Comparison of ENCODE assay signal across 8 mouse cellular contexts in the genomic region with DNA sequence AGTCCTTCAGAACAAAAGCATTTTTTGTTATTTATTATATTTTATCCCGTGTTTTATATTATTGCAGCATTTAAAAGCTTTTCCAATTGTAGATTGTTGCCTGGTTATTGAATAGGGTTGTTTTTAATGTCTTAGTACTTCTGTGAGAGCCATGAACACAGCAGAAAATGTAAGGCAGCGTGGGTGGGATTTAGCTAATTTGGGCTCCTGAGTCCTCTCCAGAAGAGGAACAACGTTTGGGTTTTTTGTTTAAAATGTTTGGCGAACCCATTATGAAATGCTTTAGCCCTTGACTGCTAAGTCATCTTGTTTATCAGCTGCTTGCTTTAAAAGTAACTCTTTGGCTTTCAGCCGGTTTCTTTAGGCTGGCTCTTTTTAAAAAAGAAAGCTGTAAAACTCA. TPM values are rescaled to one million over a fixed set of nuclear protein-coding genes. Genes with fewer than 3 reads are reported as not detected.
DNase-seq lines count a peak whose midpoint lies in the region; ATAC-seq and TF ChIP-seq lines count a peak whose summit lies in the region.

No protein-coding gene starts in this region.

- TF ChIP-seq CTCF in liver, adult 2 months (IDR thresholded peaks at IDR 0.05; ENCODE audit: low read depth, low read length): no peak
- no peak for TF ChIP-seq CTCF in midbrain, postnatal 0 days (IDR thresholded peaks at IDR 0.05)

- no peak for TF ChIP-seq POLR2A in liver, adult 2 months (IDR thresholded peaks at IDR 0.05; ENCODE audit: extremely low read depth, insufficient read depth, low read length)

- peaks cover 10% of the 10 kb centered on the region; the same call in 1 of the 2 replicates for H3K79me2 ChIP-seq in liver, adult 2 months (ENCODE audit: control insufficient read depth, insufficient read depth, low read length)

- WGBS in liver, adult 2 months: 4% methylated on average over 5 of the region's 5 CpGs
- 18% methylated on average over 5 of the region's 5 CpGs for WGBS in embryonic facial prominence, embryonic 14.5 days
- WGBS in intestine, embryonic 15.5 days: 18% methylated on average over 5 of the region's 5 CpGs
- WGBS in midbrain, postnatal 0 days: 11% methylated on average over 5 of the region's 5 CpGs

- no peak overlapping the region for H3K9ac ChIP-seq in liver, adult 2 months (ENCODE audit: low read depth, low read length)
- peak overlapping the region; percentile 84 for H3K9ac ChIP-seq in embryonic facial prominence, embryonic 14.5 days (ENCODE audit: low read depth, low read length)
- no peak overlapping the region for H3K9ac ChIP-seq in intestine, embryonic 15.5 days
- peak overlapping the region; percentile 44 for H3K9ac ChIP-seq in midbrain, postnatal 0 days (replicated peaks; ENCODE audit: low read length, poor library complexity, severe bottlenecking)

- H3K9me3 ChIP-seq in embryonic facial prominence, embryonic 14.5 days (ENCODE audit: control insufficient read depth, low read length): no peaks in the 10 kb centered on the region
- no peaks in the 10 kb centered on the region for H3K9me3 ChIP-seq in intestine, embryonic 15.5 days
- H3K9me3 ChIP-seq in midbrain, postnatal 0 days (ENCODE audit: low read length): no peaks in the 10 kb centered on the region

- peaks cover 10% of the 10 kb centered on the region; the same call in 1 of the 2 replicates for H3K36me3 ChIP-seq in liver, adult 2 months (ENCODE audit: control insufficient read depth, insufficient read depth, low read length)
- peaks cover 8% of the 10 kb centered on the region; the same call in 1 of the 2 replicates for H3K36me3 ChIP-seq in embryonic facial prominence, embryonic 14.5 days (ENCODE audit: control insufficient read depth, insufficient read depth, low read length)
- H3K36me3 ChIP-seq in intestine, embryonic 15.5 days: no peaks in the 10 kb centered on the region
- no peaks in the 10 kb centered on the region for H3K36me3 ChIP-seq in midbrain, postnatal 0 days (ENCODE audit: insufficient read depth, low read length)

- no peaks in the 10 kb centered on the region for H3K27me3 ChIP-seq in liver, adult 2 months (ENCODE audit: control insufficient read depth, insufficient read depth, low read length)
- H3K27me3 ChIP-seq in embryonic facial prominence, embryonic 14.5 days (replicated peaks; ENCODE audit: control insufficient read depth, insufficient read depth, low read length): peaks cover 24% of the 10 kb centered on the region
- H3K27me3 ChIP-seq in intestine, embryonic 15.5 days (replicated peaks): no peaks in the 10 kb centered on the region
- H3K27me3 ChIP-seq in midbrain, postnatal 0 days (ENCODE audit: insufficient read depth, low read length): peaks cover 3% of the 10 kb centered on the region; the same call in 1 of the 2 replicates

- H3K4me1 ChIP-seq in liver, adult 2 months (ENCODE audit: control insufficient read depth, insufficient read depth, low read length): peaks cover 20% of the 10 kb centered on the region
- H3K4me1 ChIP-seq in embryonic facial prominence, embryonic 14.5 days (ENCODE audit: control insufficient read depth, insufficient read depth, low read length): 0 out of 2 replicates have a peak, but pooled peaks cover 2% of the 10 kb centered on the region
- H3K4me1 ChIP-seq in intestine, embryonic 15.5 days (replicated peaks): no peaks in the 10 kb centered on the region
- no peaks in the 10 kb centered on the region for H3K4me1 ChIP-seq in midbrain, postnatal 0 days (ENCODE audit: insufficient read depth, low read length)

- no peak for ATAC-seq in embryonic facial prominence, embryonic 14.5 days (ENCODE audit: low read depth)
- ATAC-seq in intestine, embryonic 15.5 days: no peak
- ATAC-seq in midbrain, postnatal 0 days (ENCODE audit: low FRiP score): no peak

- H3K27ac ChIP-seq in liver, adult 2 months (replicated peaks; ENCODE audit: insufficient read depth, low read depth, low read length): no peak overlapping the region
- H3K27ac ChIP-seq in embryonic facial prominence, embryonic 14.5 days (replicated peaks; ENCODE audit: low read depth, low read length): no peak overlapping the region
- no peak overlapping the region for H3K27ac ChIP-seq in intestine, embryonic 15.5 days
- 0 out of 2 replicates have a peak overlapping the region, but pooled peaks have one; percentile 2 for H3K27ac ChIP-seq in midbrain, postnatal 0 days (ENCODE audit: low read depth, low read length)

- DNase-seq in liver, adult 2 months (ENCODE audit: extremely low read depth, low read depth, low spot score): no peak
- DNase-seq in liver: no peak
- no peak for DNase-seq in embryonic facial prominence, embryonic 14.5 days (ENCODE audit: low spot score)
- DNase-seq in midbrain, postnatal 0 days (ENCODE audit: low spot score): no peak
- no peak for DNase-seq in cerebellum, postnatal 10 days
- no peak for DNase-seq in adrenal gland, postnatal 25 days
- no peak for DNase-seq in kidney, adult 18-20 months

- H3K4me2 ChIP-seq in embryonic facial prominence, embryonic 14.5 days (ENCODE audit: low read depth, low read length): peak overlapping the region; percentile 68
- peak overlapping the region; percentile 49 for H3K4me2 ChIP-seq in intestine, embryonic 15.5 days (replicated peaks)
- H3K4me2 ChIP-seq in midbrain, postnatal 0 days (ENCODE audit: low read depth, low read length, poor library complexity, severe bottlenecking): peak overlapping the region; percentile 51

- peak overlapping the region; percentile 30; the same call in 1 of the 2 replicates for H3K4me3 ChIP-seq in liver, adult 2 months (ENCODE audit: insufficient read depth, low read depth, low read length)
- peak overlapping the region; percentile 66 for H3K4me3 ChIP-seq in embryonic facial prominence, embryonic 14.5 days (ENCODE audit: low read depth, low read length)
- peak overlapping the region; percentile 58 for H3K4me3 ChIP-seq in intestine, embryonic 15.5 days (replicated peaks)
- peak overlapping the region; percentile 59 for H3K4me3 ChIP-seq in midbrain, postnatal 0 days (ENCODE audit: low read depth, low read length)

RNA-seq across cellular contexts. Expression of a gene that starts 2.2 kb away (rescaled TPM):
- total RNA-seq in liver, adult 2 months (2014; rRNA removed): 61.4 and 69.3 TPM in 2 replicates
- polyA plus RNA-seq in liver, adult 2 months (2012; rRNA removed): 18.9 and 28.3 TPM in 2 replicates
- polyA plus RNA-seq in embryonic facial prominence, embryonic 14.5 days (2014; fragmentation: Nextera tagmentation; extraction: Ambion mirVana): 182 and 200 TPM in 2 replicates
- polyA plus RNA-seq in intestine, embryonic 15.5 days (2015; fragmentation: Nextera tagmentation; extraction: Ambion mirVana): 111 and 117 TPM in 2 replicates
- 125 and 174 TPM in 2 replicates for total RNA-seq in midbrain, postnatal 0 days (2014; rRNA removed)
- polyA plus RNA-seq in midbrain, postnatal 0 days (2015; fragmentation: Nextera tagmentation; extraction: Ambion mirVana): 97.6 and 110 TPM in 2 replicates
- 261 and 328 TPM in 2 replicates for total RNA-seq in adrenal gland, postnatal 25 days (2021)

Comparison
In these comparisons a context has a peak if more than half of its experiments do, and no peak if none do; other contexts are left out.
1. H3K9ac ChIP-seq: peak in embryonic facial prominence, embryonic 14.5 days (single experiment) and midbrain, postnatal 0 days (single experiment); none in liver, adult 2 months (single experiment) and intestine, embryonic 15.5 days (single experiment).
2. Peak in every context shown above with its lines, with median percentiles within 50 percentile points of each other: H3K4me3 ChIP-seq and H3K4me2 ChIP-seq.